Mouse (Mus musculus) embryo, embryonic 11.5 days (tissue): ENCODE measurements around the gene Parp16.
"Not testable (repeated sequence)": the region's sequence is repeated elsewhere in the genome, so short reads cannot be mapped to it uniquely, and the experiment has no call there.

Experiments used
- DNase-seq: peaks from one replicate; pipeline ENCODE4 v3.0.0-alpha.2; 2012; ENCODE audit warnings: low read depth, low spot score

Parp16 gene

GRCm38 (mm10) chr9:65288252-65288651 lies 93.1 kb downstream of the Parp16 start:
- DNase-seq = not testable (repeated sequence)
